Mouse (Mus musculus): ENCODE results near the gene Itpka. TPM values are rescaled to one million over a fixed set of nuclear protein-coding genes. Genes with fewer than 3 reads are reported as not detected.

Itpka gene
- polyA plus RNA-seq, 1 experiment from 2014 or later: 3.1 TPM

DNA sequence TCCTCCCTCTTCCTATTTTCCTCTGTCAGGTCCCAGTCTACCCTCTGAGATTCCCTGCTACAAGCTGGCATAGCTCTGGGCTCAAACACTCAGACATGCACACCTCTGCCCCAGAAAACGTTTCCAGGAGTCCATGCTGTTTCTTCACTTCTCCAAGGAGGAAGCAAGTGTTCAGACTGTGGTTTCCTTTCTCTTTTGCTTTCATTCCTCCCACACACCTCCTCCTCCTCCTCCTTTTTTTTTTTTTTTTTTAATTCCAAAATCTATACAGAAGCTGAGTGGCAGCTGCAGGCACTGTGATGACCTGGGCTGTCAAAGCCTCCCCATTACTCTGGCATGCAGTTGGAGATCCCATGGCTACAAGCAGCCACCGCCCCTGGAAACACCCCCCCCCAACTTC, 1.6 kb upstream of the Itpka start:
- DNase-seq (ENCODE audit: low spot score): no peak
- peaks cover 62% of the 10 kb centered on the region for H3K27me3 ChIP-seq (ENCODE audit: insufficient read depth, poor library complexity, severe bottlenecking)

GRCm38 (mm10) chr2:119742461-119743175, 481 bp downstream of the Itpka start:
- no peak for DNase-seq (ENCODE audit: low spot score)
- Histone ChIP-seq H3K27ac (peak overlapping the region; percentile 95), H3K4me3 (peak overlapping the region; percentile 77), H3K4me1 (peaks cover 51% of the 10 kb centered on the region), H3K36me3 (no peaks in the 10 kb centered on the region), H3K27me3 (ENCODE audit: insufficient read depth, poor library complexity, severe bottlenecking) (peaks cover 60% of the 10 kb centered on the region), H3K9me3 (no peaks in the 10 kb centered on the region)
- WGBS: under 1% methylated on average over 67 of the region's 70 CpGs

More for the DNA sequence above, 1.6 kb upstream of the Itpka start:
- Histone ChIP-seq H3K4me3 (no peak overlapping the region), H3K4me1 (peaks cover 59% of the 10 kb centered on the region), H3K9me3 (no peaks in the 10 kb centered on the region), H3K36me3 (peaks cover 4% of the 10 kb centered on the region), H3K27ac (peak overlapping the region; percentile 95)
- 25% methylated on average over 2 of the region's 2 CpGs for WGBS

DNA sequence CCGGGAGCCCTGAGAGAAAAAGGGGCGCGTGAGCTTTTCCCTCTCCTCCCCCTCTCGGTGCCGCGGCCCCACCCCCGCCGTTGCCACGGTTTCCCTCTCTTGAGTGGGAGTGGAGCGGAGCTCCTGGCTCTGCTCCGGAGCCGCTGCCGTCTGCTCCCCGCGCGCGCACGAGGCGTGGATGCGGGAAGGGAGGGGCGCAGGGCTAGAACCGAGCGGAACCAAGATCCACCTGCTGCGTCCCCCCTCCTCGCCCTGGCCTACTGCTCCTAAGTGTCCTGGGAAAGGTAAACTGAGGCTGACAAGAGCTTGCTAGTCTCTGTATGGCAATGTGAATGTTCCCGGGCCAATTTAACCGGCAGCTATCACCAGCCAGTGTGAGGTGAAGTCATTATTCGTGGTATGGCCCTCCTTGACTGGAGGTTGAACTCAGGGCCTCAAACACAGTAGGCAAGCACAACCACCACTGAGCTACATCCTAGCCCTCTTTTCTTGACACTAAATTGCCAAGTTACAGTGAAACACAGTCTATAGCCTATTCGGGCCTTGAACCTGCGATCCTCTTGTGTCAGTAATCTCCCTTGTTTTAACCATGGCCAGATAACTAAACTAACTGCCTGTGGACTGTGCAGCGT, 1.2 kb downstream of the Itpka start:
- no peak for DNase-seq (ENCODE audit: low spot score)
- Histone ChIP-seq H3K27me3 (ENCODE audit: insufficient read depth, poor library complexity, severe bottlenecking) (peaks cover 61% of the 10 kb centered on the region), H3K4me3 (peak overlapping the region; percentile 77), H3K4me1 (peaks cover 51% of the 10 kb centered on the region), H3K9me3 (no peaks in the 10 kb centered on the region), H3K27ac (peak overlapping the region; percentile 72), H3K36me3 (no peaks in the 10 kb centered on the region)
- WGBS: 8% methylated on average over 31 of the region's 31 CpGs

GRCm38 (mm10) chr2:119743808-119744162, 1.6 kb downstream of the Itpka start:
- 5% methylated on average over 22 of the region's 22 CpGs for WGBS
- Histone ChIP-seq H3K27me3 (ENCODE audit: insufficient read depth, poor library complexity, severe bottlenecking) (peaks cover 58% of the 10 kb centered on the region), H3K9me3 (no peaks in the 10 kb centered on the region), H3K27ac (peak overlapping the region; percentile 75), H3K4me3 (peak overlapping the region; percentile 77), H3K36me3 (no peaks in the 10 kb centered on the region), H3K4me1 (peaks cover 51% of the 10 kb centered on the region)
- DNase-seq (ENCODE audit: low spot score): no peak

DNA sequence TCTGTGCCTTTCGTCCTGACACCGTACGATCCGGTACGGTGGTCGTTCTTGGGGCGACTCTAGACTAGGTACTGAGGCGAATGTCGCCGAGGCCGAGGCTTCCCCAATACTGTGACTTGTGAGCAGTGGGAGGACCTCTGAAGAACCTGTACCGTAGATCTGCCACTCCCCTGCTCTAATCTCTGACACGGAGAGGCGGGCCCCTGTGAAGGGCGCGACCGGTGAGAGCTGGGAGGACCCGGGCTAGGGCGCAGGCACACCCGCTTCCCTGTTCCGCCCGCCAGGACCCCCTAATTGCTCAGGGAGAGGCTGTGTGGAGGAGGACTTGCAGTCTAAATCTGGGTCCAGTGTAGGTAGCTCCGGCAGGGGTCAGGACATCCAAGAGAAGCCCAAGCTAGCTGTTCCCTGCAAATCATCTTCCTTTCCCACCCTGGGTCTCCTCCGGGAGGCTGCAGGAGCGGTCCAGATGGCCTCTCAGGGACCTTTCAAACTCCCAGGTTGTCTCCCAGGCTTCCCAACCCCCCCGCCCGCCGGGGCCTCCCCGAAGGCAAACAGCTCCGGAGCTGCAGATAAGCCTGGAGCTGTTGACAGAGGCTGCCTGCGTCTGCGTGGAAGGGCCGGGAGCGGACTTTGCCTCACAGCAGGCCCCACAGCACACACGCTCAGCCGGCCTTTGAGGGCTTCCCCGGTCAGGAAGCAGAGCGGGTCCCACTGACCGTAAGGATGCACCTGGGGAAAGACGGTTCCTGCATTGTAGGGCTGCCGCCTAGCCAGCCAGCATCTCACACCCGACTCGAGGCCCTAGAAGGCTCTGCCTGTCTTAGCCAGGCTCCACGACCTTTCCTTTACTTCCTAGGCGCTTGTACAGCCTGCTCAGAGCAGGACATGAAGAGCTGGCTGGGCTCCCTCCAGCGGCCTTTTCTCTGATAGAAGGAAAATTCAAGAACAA, 2.3 kb downstream of the Itpka start:
- H3K9me3 ChIP-seq: no peaks in the 10 kb centered on the region
- peaks cover 51% of the 10 kb centered on the region for H3K4me1 ChIP-seq
- 1% methylated on average over 46 of the region's 46 CpGs for WGBS
- H3K27ac ChIP-seq: peak overlapping the region; percentile 75
- peaks cover 58% of the 10 kb centered on the region for H3K27me3 ChIP-seq (ENCODE audit: insufficient read depth, poor library complexity, severe bottlenecking)
- peak; percentile 92 for DNase-seq (ENCODE audit: low spot score)
- no peaks in the 10 kb centered on the region for H3K36me3 ChIP-seq
- H3K4me3 ChIP-seq: peak overlapping the region; percentile 77

GRCm38 (mm10) chr2:119745281-119745680, 3.1 kb downstream of the Itpka start:
- DNase-seq (ENCODE audit: low spot score): no peak
- Histone ChIP-seq H3K4me3 (no peak overlapping the region), H3K27me3 (ENCODE audit: insufficient read depth, poor library complexity, severe bottlenecking) (peaks cover 66% of the 10 kb centered on the region), H3K27ac (no peak overlapping the region), H3K9me3 (no peaks in the 10 kb centered on the region), H3K4me1 (peaks cover 50% of the 10 kb centered on the region), H3K36me3 (no peaks in the 10 kb centered on the region)
- 3% methylated on average over 1 of the region's 1 CpGs for WGBS

DNA sequence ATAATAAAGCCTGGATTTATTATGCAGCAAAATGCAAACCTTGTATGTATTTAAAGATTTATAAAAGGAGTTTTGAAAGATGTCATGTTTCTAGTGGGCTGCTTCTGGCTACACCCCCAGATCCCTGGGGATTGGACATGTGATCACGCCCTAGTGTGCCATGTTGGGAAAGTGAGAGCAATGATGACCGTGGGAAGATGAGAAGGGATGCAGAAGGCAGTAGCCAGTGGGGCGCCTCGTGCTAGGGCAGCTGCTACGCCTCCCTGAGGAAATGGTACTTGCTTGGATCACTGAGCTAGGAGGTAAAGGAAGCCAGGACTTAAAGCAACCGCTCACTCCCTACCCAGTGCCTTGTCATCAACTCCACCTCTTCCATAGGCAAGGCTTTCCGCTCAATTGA, 5.4 kb downstream of the Itpka start:
- Histone ChIP-seq H3K9me3 (no peaks in the 10 kb centered on the region), H3K27ac (no peak overlapping the region), H3K27me3 (ENCODE audit: insufficient read depth, poor library complexity, severe bottlenecking) (peaks cover 85% of the 10 kb centered on the region), H3K4me1 (peaks cover 27% of the 10 kb centered on the region), H3K36me3 (peaks cover 4% of the 10 kb centered on the region; the same call in 1 of the 2 replicates), H3K4me3 (no peak overlapping the region)
- no peak for DNase-seq (ENCODE audit: low spot score)
- 68% methylated on average over 7 of the region's 7 CpGs for WGBS

GRCm38 (mm10) chr2:119749260-119749659, 7.1 kb downstream of the Itpka start:
- no peak overlapping the region for H3K4me3 ChIP-seq
- peaks cover 11% of the 10 kb centered on the region for H3K4me1 ChIP-seq
- WGBS: 63% methylated on average over 13 of the region's 13 CpGs
- H3K27me3 ChIP-seq (ENCODE audit: insufficient read depth, poor library complexity, severe bottlenecking): peaks cover 84% of the 10 kb centered on the region
- no peak overlapping the region for H3K27ac ChIP-seq
- H3K9me3 ChIP-seq: no peaks in the 10 kb centered on the region
- H3K36me3 ChIP-seq: peaks cover 4% of the 10 kb centered on the region; the same call in 1 of the 2 replicates
- DNase-seq (ENCODE audit: low spot score): no peak

DNA sequence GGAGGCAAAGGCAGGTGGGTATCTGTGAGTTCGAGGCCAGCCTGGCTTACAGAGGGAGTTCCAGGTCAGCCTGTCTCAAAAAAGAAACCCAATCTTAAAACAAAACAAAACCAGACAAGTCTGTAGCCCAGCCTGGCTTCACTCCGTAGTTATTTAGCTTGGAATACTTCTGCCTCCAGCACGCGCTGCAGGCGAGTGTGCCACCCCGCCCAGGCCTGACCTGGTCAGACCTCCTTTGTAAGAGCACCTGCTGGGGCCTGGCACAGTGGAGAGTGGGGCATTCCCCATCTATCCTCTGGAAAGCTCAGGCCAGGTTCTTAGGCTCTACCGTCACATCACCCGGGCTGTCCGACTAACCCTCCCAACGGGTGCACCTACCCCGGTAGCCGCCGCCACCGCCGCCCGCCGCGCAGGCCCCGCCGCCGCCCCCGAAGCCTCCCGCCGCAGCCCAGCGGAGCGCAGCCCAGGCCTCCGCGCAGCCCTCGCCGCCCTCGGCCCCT, 15.5 kb downstream of the Itpka start:
- no peaks in the 10 kb centered on the region for H3K9me3 ChIP-seq
- H3K36me3 ChIP-seq: no peaks in the 10 kb centered on the region
- H3K27ac ChIP-seq: peak overlapping the region; percentile 39
- WGBS: 2% methylated on average over 31 of the region's 31 CpGs
- peak overlapping the region; percentile 79 for H3K4me3 ChIP-seq
- peaks cover 94% of the 10 kb centered on the region for H3K27me3 ChIP-seq (ENCODE audit: insufficient read depth, poor library complexity, severe bottlenecking)
- no peak for DNase-seq (ENCODE audit: low spot score)
- H3K4me1 ChIP-seq: peaks cover 25% of the 10 kb centered on the region

DNA sequence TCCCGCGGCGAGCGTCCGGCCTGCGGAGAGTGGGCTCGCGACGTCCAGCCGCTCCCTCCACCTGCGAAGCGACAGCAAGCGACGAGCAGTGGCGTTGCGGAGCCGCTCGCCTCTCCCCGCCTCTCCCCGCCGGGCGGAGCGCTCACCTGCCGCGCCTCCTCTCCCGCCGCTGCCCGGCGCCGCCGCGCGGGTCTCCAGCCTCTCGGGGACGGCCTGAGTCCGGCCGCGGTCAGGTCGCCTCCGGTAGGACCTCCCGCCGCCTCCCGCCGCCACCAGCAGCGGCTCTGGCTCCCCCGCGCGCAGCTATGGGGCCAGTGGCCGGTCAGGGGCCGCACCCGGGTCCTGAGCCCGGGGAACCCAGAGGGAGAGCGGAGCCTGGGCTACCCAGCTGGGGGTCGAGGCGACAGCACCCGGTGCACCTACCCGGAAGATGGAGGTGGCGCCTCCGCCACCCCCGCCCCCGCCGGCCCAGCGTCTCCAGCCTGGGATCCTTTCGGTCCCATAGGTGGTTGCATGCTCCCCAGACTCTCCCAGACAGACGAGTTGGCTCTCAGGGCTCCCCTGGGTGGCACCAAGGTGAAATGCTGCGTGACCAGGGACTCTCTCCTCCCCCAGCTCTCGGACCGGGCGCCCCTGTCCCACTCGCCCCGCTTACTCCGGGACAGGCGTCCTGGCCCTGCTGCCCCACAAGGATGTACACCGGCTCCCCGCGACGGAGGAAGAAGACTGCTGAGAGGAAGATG, 16.1 kb downstream of the Itpka start:
- H3K4me1 ChIP-seq: peaks cover 25% of the 10 kb centered on the region
- no peaks in the 10 kb centered on the region for H3K36me3 ChIP-seq
- peak overlapping the region; percentile 39 for H3K27ac ChIP-seq
- H3K4me3 ChIP-seq: peak overlapping the region; percentile 79
- no peaks in the 10 kb centered on the region for H3K9me3 ChIP-seq
- H3K27me3 ChIP-seq (ENCODE audit: insufficient read depth, poor library complexity, severe bottlenecking): peaks cover 88% of the 10 kb centered on the region
- no peak for DNase-seq (ENCODE audit: low spot score)
- 1% methylated on average over 70 of the region's 77 CpGs for WGBS

DNA sequence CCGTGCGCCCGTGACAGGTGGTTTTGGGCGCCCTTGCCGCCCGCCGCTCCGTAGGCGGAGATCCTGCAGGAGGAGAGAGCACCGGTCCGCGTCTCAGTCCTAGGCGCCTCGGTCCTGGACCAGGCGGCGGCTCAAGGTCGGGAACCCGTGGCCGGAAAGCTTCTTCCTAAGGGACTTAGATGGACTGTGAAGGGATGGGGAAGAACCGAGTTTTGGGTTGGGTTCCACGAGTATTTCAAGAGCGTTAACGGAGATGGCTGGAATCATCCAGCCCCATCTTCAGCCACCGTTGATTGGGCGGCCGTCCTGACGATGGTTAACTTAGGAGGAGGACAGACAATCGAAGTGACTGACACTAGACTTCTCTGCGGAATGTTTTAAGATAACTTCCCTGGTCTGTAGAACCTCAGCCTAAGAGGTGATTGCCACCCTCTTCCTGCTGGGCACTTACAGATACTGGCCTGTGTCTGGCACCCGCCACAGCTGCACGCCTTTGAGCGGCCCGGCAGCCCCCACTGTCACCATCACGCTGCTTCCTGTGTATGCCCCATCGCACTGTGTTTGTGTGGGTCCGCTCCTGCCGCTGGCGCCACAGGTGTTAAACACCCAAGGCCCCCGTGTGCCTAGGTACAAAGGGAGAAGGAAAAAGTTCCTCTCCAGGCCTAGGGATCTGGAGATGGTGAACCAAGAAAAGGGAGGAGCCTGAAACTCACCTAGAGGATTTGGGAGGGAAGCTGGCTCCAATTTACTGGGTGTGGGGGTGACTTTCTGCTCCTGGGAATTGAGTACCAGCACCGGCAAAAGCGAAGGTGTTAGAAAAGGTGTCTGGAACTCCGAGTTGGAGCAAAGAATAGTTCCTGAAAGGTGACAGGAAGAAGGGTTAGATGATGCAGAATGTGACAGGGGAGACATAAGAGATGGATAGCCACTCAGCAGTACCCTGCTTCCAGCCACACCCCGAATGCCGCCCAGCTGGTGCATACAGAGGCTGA, 17.0 kb downstream of the Itpka start:
- Histone ChIP-seq H3K27ac (peak overlapping the region; percentile 39), H3K4me1 (peaks cover 26% of the 10 kb centered on the region), H3K9me3 (no peaks in the 10 kb centered on the region), H3K4me3 (peak overlapping the region; percentile 79), H3K27me3 (ENCODE audit: insufficient read depth, poor library complexity, severe bottlenecking) (peaks cover 79% of the 10 kb centered on the region), H3K36me3 (peaks cover 9% of the 10 kb centered on the region)
- DNase-seq (ENCODE audit: low spot score): no peak
- WGBS: 4% methylated on average over 44 of the region's 44 CpGs

Measured in heart, embryonic 10.5 days (tissue).